ENCODE assay signal across 14 mouse cellular contexts in genomic region chr7:122466722-122467121, GRCm38 (mm10).
DNase-seq lines count a peak whose midpoint lies in the region; ATAC-seq and TF ChIP-seq lines count a peak whose summit lies in the region.
"Had no signal": no experiment of that assay in that cellular context is flagged by ENCODE, and none has a peak within 500 bp of the region (broad histone marks: within the 10 kb centered on the region; RNA-seq: fewer than 3 reads in every experiment).

No protein-coding gene starts in this region.

- no peak overlapping the region for H3K27ac ChIP-seq in heart, embryonic 12.5 days (ENCODE audit: poor library complexity, severe bottlenecking)
- H3K27ac ChIP-seq in hindbrain, postnatal 0 days: no peak overlapping the region
- H3K27ac ChIP-seq in hindbrain, embryonic 16.5 days (ENCODE audit: low read depth, low read length): no peak overlapping the region
- H3K27ac ChIP-seq in lung, embryonic 14.5 days (ENCODE audit: low read depth): no peak overlapping the region
- H3K27ac ChIP-seq: embryonic facial prominence, embryonic 12.5 days; embryonic facial prominence, embryonic 15.5 days; heart, embryonic 10.5 days had no signal

- no peak overlapping the region for H3K9ac ChIP-seq in heart, embryonic 12.5 days
- no peak overlapping the region for H3K9ac ChIP-seq in hindbrain, postnatal 0 days (replicated peaks; ENCODE audit: low read length)
- H3K9ac ChIP-seq in hindbrain, embryonic 16.5 days (ENCODE audit: low read depth, low read length): no peak overlapping the region
- H3K9ac ChIP-seq in lung, embryonic 14.5 days: no peak overlapping the region
- H3K9ac ChIP-seq: embryonic facial prominence, embryonic 12.5 days; embryonic facial prominence, embryonic 15.5 days had no signal

- no peaks in the 10 kb centered on the region for H3K36me3 ChIP-seq in heart, embryonic 12.5 days
- H3K36me3 ChIP-seq in hindbrain, postnatal 0 days (ENCODE audit: insufficient read depth, low read length): no peaks in the 10 kb centered on the region
- no peaks in the 10 kb centered on the region for H3K36me3 ChIP-seq in hindbrain, embryonic 16.5 days (ENCODE audit: control insufficient read depth, insufficient read depth, low read length)
- H3K36me3 ChIP-seq in lung, embryonic 14.5 days (ENCODE audit: insufficient read depth): no peaks in the 10 kb centered on the region
- H3K36me3 ChIP-seq: embryonic facial prominence, embryonic 12.5 days; embryonic facial prominence, embryonic 15.5 days; heart, embryonic 10.5 days had no signal

- H3K4me1 ChIP-seq in heart, embryonic 12.5 days (replicated peaks): no peaks in the 10 kb centered on the region
- no peaks in the 10 kb centered on the region for H3K4me1 ChIP-seq in hindbrain, postnatal 0 days (ENCODE audit: insufficient read depth, low read length)
- H3K4me1 ChIP-seq in hindbrain, embryonic 16.5 days (ENCODE audit: control insufficient read depth, insufficient read depth, low read depth, low read length): no peaks in the 10 kb centered on the region
- H3K4me1 ChIP-seq in lung, embryonic 14.5 days (ENCODE audit: insufficient read depth): no peaks in the 10 kb centered on the region
- H3K4me1 ChIP-seq: embryonic facial prominence, embryonic 12.5 days; embryonic facial prominence, embryonic 15.5 days had no signal

- H3K9me3 ChIP-seq in heart, embryonic 12.5 days (replicated peaks): no peaks in the 10 kb centered on the region
- H3K9me3 ChIP-seq in hindbrain, postnatal 0 days (ENCODE audit: low read length): no peaks in the 10 kb centered on the region
- H3K9me3 ChIP-seq in hindbrain, embryonic 16.5 days (ENCODE audit: control insufficient read depth, low read length): no peaks in the 10 kb centered on the region
- H3K9me3 ChIP-seq in lung, embryonic 14.5 days (ENCODE audit: low read depth, low read length): no peaks in the 10 kb centered on the region
- H3K9me3 ChIP-seq: embryonic facial prominence, embryonic 12.5 days; embryonic facial prominence, embryonic 15.5 days; heart, embryonic 10.5 days had no signal

- 0 out of 2 replicates have a peak, but pooled peaks cover 9% of the 10 kb centered on the region for H3K27me3 ChIP-seq in heart, embryonic 12.5 days (replicated peaks)
- no peaks in the 10 kb centered on the region for H3K27me3 ChIP-seq in hindbrain, postnatal 0 days (ENCODE audit: insufficient read depth, low read length)
- no peaks in the 10 kb centered on the region for H3K27me3 ChIP-seq in hindbrain, embryonic 16.5 days (replicated peaks; ENCODE audit: control insufficient read depth, insufficient read depth, low read length)
- H3K27me3 ChIP-seq in lung, embryonic 14.5 days (ENCODE audit: insufficient read depth, low read length): no peaks in the 10 kb centered on the region
- H3K27me3 ChIP-seq: embryonic facial prominence, embryonic 12.5 days; embryonic facial prominence, embryonic 15.5 days had no signal

- H3K4me3 ChIP-seq in heart, embryonic 12.5 days: no peak overlapping the region
- no peak overlapping the region for H3K4me3 ChIP-seq in hindbrain, postnatal 0 days (ENCODE audit: low read length)
- H3K4me3 ChIP-seq in hindbrain, embryonic 16.5 days (ENCODE audit: low read length): no peak overlapping the region
- H3K4me3 ChIP-seq in lung, embryonic 14.5 days (ENCODE audit: low read depth, low read length): no peak overlapping the region
- H3K4me3 ChIP-seq: embryonic facial prominence, embryonic 12.5 days; embryonic facial prominence, embryonic 15.5 days; heart, embryonic 10.5 days had no signal

- DNase-seq in heart, adult 8-10 months (ENCODE audit: low spot score): no peak
- no peak for DNase-seq in hindbrain, postnatal 0 days (ENCODE audit: low spot score)
- DNase-seq in lung, embryonic 14.5 days: no peak
- no peak for DNase-seq in lung, postnatal 4 days
- DNase-seq: adrenal gland, adult 2 months; cerebellum, adult 11 months; cerebellum, adult 2 months; cerebellum, adult 9-11 months; gastrocnemius, postnatal 25 days had no signal

- WGBS in heart, embryonic 12.5 days: 75% methylated on average over 2 of the region's 2 CpGs
- WGBS in hindbrain, postnatal 0 days: 84% methylated on average over 2 of the region's 2 CpGs
- 77% methylated on average over 2 of the region's 2 CpGs for WGBS in hindbrain, embryonic 16.5 days
- 52% methylated on average over 2 of the region's 2 CpGs for WGBS in lung, embryonic 14.5 days

- 0 out of 2 replicates have a peak, but pooled peaks have one; percentile 22 for ATAC-seq in heart, embryonic 12.5 days (ENCODE audit: insufficient number of reproducible peaks, low FRiP score)
- peak; percentile 35; the same call in 1 of the 2 replicates for ATAC-seq in hindbrain, postnatal 0 days
- ATAC-seq in hindbrain, embryonic 16.5 days: no peak; the same call in 1 of the 2 replicates
- ATAC-seq in lung, embryonic 14.5 days (ENCODE audit: insufficient read depth): peak; percentile 68

- TF ChIP-seq CTCF in hindbrain, postnatal 0 days (IDR thresholded peaks at IDR 0.05; ENCODE audit: low read depth): no peak
- TF ChIP-seq CTCF in lung, embryonic 14.5 days (IDR thresholded peaks at IDR 0.05; ENCODE audit: low read depth): no peak

- H3K4me2 ChIP-seq in heart, embryonic 12.5 days: no peak overlapping the region
- no peak overlapping the region for H3K4me2 ChIP-seq in hindbrain, postnatal 0 days (ENCODE audit: low read depth, low read length)
- no peak overlapping the region for H3K4me2 ChIP-seq in hindbrain, embryonic 16.5 days (ENCODE audit: low read length)
- no peak overlapping the region for H3K4me2 ChIP-seq in lung, embryonic 14.5 days
- H3K4me2 ChIP-seq: embryonic facial prominence, embryonic 12.5 days; embryonic facial prominence, embryonic 15.5 days had no signal
